Mouse (Mus musculus): Measurements from ENCODE around the gene Olfr1417. TPM values are rescaled to one million over a fixed set of nuclear protein-coding genes. Genes with fewer than 3 reads are reported as not detected.

Olfr1417 gene
- polyA plus RNA-seq, 1 experiment: not detected

GRCm38 (mm10) chr19:11807251-11807650 is 31.8 kb downstream of the Olfr1417 start:
- 4% methylated on average over 2 of the region's 2 CpGs for WGBS
- Histone ChIP-seq H3K27ac (ENCODE audit: control insufficient read depth, insufficient read depth, low read length) (no peak overlapping the region), H3K4me1 (replicated peaks; ENCODE audit: control insufficient read depth, insufficient read depth, low read length) (peaks cover 6% of the 10 kb centered on the region), H3K27me3 (ENCODE audit: control insufficient read depth, insufficient read depth, low read length) (no peaks in the 10 kb centered on the region), H3K4me3 (ENCODE audit: control insufficient read depth, insufficient read depth, low read length) (no peak overlapping the region), H3K36me3 (ENCODE audit: control insufficient read depth, insufficient read depth, low read length) (no peaks in the 10 kb centered on the region)
- DNase-seq: peak; percentile 33
- no peak for TF ChIP-seq POLR2A (IDR thresholded peaks at IDR 0.05; ENCODE audit: control insufficient read depth, extremely low read depth, insufficient read depth, low read length, poor library complexity)
- TF ChIP-seq CTCF (IDR thresholded peaks at IDR 0.05; ENCODE audit: borderline replicate concordance, control insufficient read depth, extremely low read depth, insufficient read depth, low read length, poor library complexity): no peak

- Histone ChIP-seq H3K4me1 (replicated peaks; ENCODE audit: control insufficient read depth, insufficient read depth, low read length) (peaks cover 6% of the 10 kb centered on the region), H3K4me3 (ENCODE audit: control insufficient read depth, insufficient read depth, low read length) (no peak overlapping the region), H3K36me3 (ENCODE audit: control insufficient read depth, insufficient read depth, low read length) (no peaks in the 10 kb centered on the region), H3K27ac (ENCODE audit: control insufficient read depth, insufficient read depth, low read length) (no peak overlapping the region), H3K27me3 (ENCODE audit: control insufficient read depth, insufficient read depth, low read length) (no peaks in the 10 kb centered on the region)
- 81% methylated on average over 1 of the region's 1 CpGs for WGBS
- no peak for DNase-seq
- TF ChIP-seq CTCF (IDR thresholded peaks at IDR 0.05; ENCODE audit: borderline replicate concordance, control insufficient read depth, extremely low read depth, insufficient read depth, low read length, poor library complexity) (no peak), POLR2A (IDR thresholded peaks at IDR 0.05; ENCODE audit: control insufficient read depth, extremely low read depth, insufficient read depth, low read length, poor library complexity) (no peak)
These were observed 34.6 kb downstream of the Olfr1417 start for GRCm38 (mm10) chr19:11804423-11804822.

- Histone ChIP-seq H3K27me3 (ENCODE audit: control insufficient read depth, insufficient read depth, low read length) (no peaks in the 10 kb centered on the region), H3K4me3 (ENCODE audit: control insufficient read depth, insufficient read depth, low read length) (no peak overlapping the region), H3K27ac (ENCODE audit: control insufficient read depth, insufficient read depth, low read length) (no peak overlapping the region), H3K4me1 (replicated peaks; ENCODE audit: control insufficient read depth, insufficient read depth, low read length) (no peaks in the 10 kb centered on the region), H3K36me3 (ENCODE audit: control insufficient read depth, insufficient read depth, low read length) (no peaks in the 10 kb centered on the region)
- WGBS: 69% methylated on average over 8 of the region's 8 CpGs
- TF ChIP-seq POLR2A (IDR thresholded peaks at IDR 0.05; ENCODE audit: control insufficient read depth, extremely low read depth, insufficient read depth, low read length, poor library complexity) (no peak), CTCF (IDR thresholded peaks at IDR 0.05; ENCODE audit: borderline replicate concordance, control insufficient read depth, extremely low read depth, insufficient read depth, low read length, poor library complexity) (no peak)
- DNase-seq: no peak
These were observed 38.3 kb downstream of the Olfr1417 start for GRCm38 (mm10) chr19:11800531-11801315.

- H3K4me1 ChIP-seq (replicated peaks; ENCODE audit: control insufficient read depth, insufficient read depth, low read length): no peaks in the 10 kb centered on the region
- TF ChIP-seq CTCF (IDR thresholded peaks at IDR 0.05; ENCODE audit: borderline replicate concordance, control insufficient read depth, extremely low read depth, insufficient read depth, low read length, poor library complexity) (no peak), POLR2A (IDR thresholded peaks at IDR 0.05; ENCODE audit: control insufficient read depth, extremely low read depth, insufficient read depth, low read length, poor library complexity) (no peak)
- H3K27ac ChIP-seq (ENCODE audit: control insufficient read depth, insufficient read depth, low read length): no peak overlapping the region
- no peak overlapping the region for H3K4me3 ChIP-seq (ENCODE audit: control insufficient read depth, insufficient read depth, low read length)
- no peaks in the 10 kb centered on the region for H3K36me3 ChIP-seq (ENCODE audit: control insufficient read depth, insufficient read depth, low read length)
- 94% methylated on average over 6 of the region's 6 CpGs for WGBS
- H3K27me3 ChIP-seq (ENCODE audit: control insufficient read depth, insufficient read depth, low read length): no peaks in the 10 kb centered on the region
- DNase-seq: no peak
These were observed 44.6 kb downstream of the Olfr1417 start for GRCm38 (mm10) chr19:11794447-11794846.

GRCm38 (mm10) chr19:11793741-11794359 is 45.2 kb downstream of the Olfr1417 start:
- no peaks in the 10 kb centered on the region for H3K4me1 ChIP-seq (replicated peaks; ENCODE audit: control insufficient read depth, insufficient read depth, low read length)
- 94% methylated on average over 2 of the region's 2 CpGs for WGBS
- no peak overlapping the region for H3K27ac ChIP-seq (ENCODE audit: control insufficient read depth, insufficient read depth, low read length)

GRCm38 (mm10) chr19:11791825-11792224 is 47.2 kb downstream of the Olfr1417 start:
- Histone ChIP-seq H3K27ac (ENCODE audit: control insufficient read depth, insufficient read depth, low read length) (no peak overlapping the region), H3K4me1 (replicated peaks; ENCODE audit: control insufficient read depth, insufficient read depth, low read length) (no peaks in the 10 kb centered on the region), H3K27me3 (ENCODE audit: control insufficient read depth, insufficient read depth, low read length) (no peaks in the 10 kb centered on the region), H3K4me3 (ENCODE audit: control insufficient read depth, insufficient read depth, low read length) (no peak overlapping the region), H3K36me3 (ENCODE audit: control insufficient read depth, insufficient read depth, low read length) (no peaks in the 10 kb centered on the region)
- TF ChIP-seq POLR2A (IDR thresholded peaks at IDR 0.05; ENCODE audit: control insufficient read depth, extremely low read depth, insufficient read depth, low read length, poor library complexity): no peak
- no peak for TF ChIP-seq CTCF (IDR thresholded peaks at IDR 0.05; ENCODE audit: borderline replicate concordance, control insufficient read depth, extremely low read depth, insufficient read depth, low read length, poor library complexity)
- WGBS: 68% methylated on average over 5 of the region's 5 CpGs
- no peak for DNase-seq

More at GRCm38 (mm10) chr19:11793741-11794359, 45.2 kb downstream of the Olfr1417 start:
- DNase-seq: no peak
- no peaks in the 10 kb centered on the region for H3K36me3 ChIP-seq (ENCODE audit: control insufficient read depth, insufficient read depth, low read length)
- no peak for TF ChIP-seq POLR2A (IDR thresholded peaks at IDR 0.05; ENCODE audit: control insufficient read depth, extremely low read depth, insufficient read depth, low read length, poor library complexity)
- no peak for TF ChIP-seq CTCF (IDR thresholded peaks at IDR 0.05; ENCODE audit: borderline replicate concordance, control insufficient read depth, extremely low read depth, insufficient read depth, low read length, poor library complexity)
- no peak overlapping the region for H3K4me3 ChIP-seq (ENCODE audit: control insufficient read depth, insufficient read depth, low read length)
- H3K27me3 ChIP-seq (ENCODE audit: control insufficient read depth, insufficient read depth, low read length): no peaks in the 10 kb centered on the region

Measured in thymus, adult 2 months (tissue).